Mouse (Mus musculus): ENCODE measurements around the gene Irf6.

Gene Irf6
- long read RNA-seq, experiment 1, result 0 reads
- long read RNA-seq, experiment 2, full-length matches to known transcripts, result 1 of 1 reads
- long read RNA-seq, experiment 2, partial matches to known transcripts, result 0 of 1 reads
- long read RNA-seq, experiment 2, other reads (novel, unspliced or antisense), result 0 of 1 reads

DNA sequence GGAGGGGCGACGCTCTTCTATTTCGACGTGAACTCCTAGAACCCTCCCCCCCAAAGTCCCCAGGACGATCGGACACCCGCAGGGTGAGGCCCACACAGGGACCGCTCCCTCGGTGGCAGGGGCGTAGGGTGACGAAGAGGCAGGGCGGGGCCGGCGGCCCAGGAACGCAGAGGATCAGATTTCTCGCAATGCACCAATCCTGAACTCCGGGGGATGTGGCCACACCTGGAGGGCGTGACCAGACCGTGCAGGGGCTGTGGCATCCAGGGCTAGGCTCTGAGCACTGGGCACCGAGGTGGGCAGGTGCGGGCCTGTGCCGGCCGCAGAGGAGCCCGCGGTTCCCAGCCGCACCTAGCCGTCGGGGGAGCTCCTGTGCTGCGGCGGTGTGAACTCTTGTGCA, at the start of gene Irf6:
Gene Irf6 (plus strand): TSS at position 240 of the 400 bp plus-strand sequence.
- intact Hi-C loops (cut with DNase I), result no loop called here

DNA sequence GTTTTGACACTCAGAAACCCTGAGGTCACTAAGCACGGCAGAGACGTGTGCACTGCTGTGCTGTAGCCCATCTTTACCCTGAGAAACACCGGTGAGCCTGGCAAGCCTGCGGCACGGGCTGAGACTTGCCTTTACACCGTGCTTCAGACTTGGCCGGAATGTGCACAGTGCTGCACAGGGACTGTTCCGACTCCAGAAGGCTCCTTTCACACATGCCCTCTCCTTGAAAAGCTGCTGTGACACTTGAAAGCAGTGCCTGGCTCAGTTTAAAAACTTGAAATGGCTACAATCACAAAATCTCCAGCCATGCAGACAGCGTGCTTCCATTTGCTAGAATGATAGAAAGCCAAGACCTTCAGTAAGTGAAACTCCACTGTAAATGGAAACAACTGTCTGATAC, 40.8 kb upstream of the Irf6 start:
- intact Hi-C loops (cut with DNase I), result no loop called here

DNA sequence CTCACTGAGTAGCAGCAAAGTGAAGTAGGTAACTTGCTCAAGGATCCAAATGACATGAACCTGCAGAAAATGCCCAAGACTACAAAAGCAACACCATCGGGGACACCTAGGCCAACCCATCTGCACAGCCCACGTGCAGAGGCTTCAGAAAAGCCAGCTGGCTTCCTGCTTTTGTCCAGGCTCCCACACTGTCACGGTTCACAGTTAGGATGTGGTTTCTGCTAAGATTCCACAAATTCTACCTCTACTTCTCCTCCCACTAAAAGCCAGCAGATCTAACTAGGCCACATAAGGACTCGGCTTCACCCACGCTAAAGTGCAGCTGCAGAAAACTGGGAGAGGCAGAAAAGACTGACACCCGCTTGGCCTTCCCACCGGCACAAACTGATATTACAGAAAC, 30.1 kb upstream of the Irf6 start:
- intact Hi-C loops (cut with DNase I), result loop anchor here (5.0 kb wide), 1 partner anchor 120 kb away; no protein-coding TSS in a partner anchor

DNA sequence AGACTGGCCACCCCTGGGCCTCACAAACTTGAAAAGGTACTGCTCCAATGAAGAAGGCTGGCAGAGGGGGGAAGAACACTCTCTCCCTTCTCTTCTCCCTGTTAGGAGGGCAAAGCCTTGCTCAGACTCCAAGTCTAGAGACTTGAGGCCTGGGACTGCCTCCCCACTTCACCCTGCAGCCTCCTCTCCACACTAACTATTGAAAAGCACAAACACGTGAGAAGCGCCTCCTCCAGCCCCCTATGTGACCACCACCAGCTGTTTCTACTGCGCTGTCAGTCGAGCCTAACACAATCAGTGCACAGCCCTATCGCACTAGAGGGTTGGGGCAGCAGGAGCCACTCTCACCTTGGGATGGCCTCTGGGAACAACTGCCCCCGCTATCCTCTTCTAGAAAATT, 29.6 kb upstream of the Irf6 start:
- intact Hi-C loops (cut with DNase I), result loop anchor here (5.0 kb wide), 1 partner anchor 121 kb away; no protein-coding TSS in a partner anchor

DNA sequence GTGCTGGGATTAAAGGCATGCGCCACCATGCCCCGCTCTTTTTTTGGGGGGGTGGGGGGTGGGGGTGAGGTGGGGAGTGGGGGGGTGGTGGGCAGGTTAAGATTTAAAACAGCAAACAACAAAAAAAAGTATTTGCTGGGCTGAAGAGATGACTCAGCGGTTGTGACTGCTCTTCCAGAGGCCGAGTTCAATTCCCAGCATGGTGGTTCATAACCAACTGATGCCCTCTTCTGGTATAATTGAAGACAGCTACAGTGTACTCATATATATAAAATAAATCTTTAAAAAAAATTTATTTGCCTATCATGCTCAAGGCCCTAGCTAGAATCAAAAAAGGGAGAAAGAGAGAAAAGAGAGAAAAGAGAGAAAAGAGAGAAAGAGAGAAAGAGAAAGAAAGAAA, 27.1 kb upstream of the Irf6 start:
- intact Hi-C loops (cut with DNase I), result no loop called here

DNA sequence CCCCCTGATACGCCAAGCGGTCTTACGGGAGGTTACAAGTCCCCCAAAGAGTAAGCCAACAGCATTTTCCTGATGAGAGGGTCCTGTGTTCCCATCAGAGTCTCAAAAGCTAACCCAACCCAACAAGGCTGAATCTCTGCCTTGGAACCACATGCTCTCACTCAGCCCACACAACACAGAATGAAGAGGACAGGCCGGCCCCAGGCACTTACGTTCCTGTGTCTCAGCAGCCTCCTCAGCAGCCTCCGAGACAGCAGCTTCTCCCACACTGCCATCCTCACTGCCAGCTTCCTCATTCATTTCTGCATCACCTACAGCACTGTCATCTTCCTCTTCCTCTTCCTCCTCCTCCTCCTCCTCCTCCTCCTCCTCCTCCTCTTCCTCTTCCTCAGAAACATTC, 24.9 kb upstream of the Irf6 start:
- intact Hi-C loops (cut with DNase I), result no loop called here

DNA sequence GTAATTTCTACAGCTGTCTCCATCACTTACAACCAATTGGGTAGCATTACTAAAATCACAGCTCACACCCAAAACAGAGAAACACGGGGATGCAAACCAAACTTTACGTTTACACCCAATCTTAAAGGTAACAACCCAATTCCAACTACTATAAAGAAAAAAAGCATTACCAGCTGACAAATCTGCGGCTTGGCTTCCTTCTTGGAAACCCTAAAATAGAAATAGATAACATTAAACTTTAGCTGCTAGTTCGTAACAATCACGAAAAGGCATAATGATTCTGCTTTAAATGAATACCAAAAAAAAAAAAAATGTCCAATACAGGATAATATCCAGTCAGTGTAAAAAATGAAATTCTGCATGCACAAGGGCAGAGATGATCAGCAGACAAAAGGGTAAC, 23.6 kb upstream of the Irf6 start:
- intact Hi-C loops (cut with DNase I), result no loop called here

DNA sequence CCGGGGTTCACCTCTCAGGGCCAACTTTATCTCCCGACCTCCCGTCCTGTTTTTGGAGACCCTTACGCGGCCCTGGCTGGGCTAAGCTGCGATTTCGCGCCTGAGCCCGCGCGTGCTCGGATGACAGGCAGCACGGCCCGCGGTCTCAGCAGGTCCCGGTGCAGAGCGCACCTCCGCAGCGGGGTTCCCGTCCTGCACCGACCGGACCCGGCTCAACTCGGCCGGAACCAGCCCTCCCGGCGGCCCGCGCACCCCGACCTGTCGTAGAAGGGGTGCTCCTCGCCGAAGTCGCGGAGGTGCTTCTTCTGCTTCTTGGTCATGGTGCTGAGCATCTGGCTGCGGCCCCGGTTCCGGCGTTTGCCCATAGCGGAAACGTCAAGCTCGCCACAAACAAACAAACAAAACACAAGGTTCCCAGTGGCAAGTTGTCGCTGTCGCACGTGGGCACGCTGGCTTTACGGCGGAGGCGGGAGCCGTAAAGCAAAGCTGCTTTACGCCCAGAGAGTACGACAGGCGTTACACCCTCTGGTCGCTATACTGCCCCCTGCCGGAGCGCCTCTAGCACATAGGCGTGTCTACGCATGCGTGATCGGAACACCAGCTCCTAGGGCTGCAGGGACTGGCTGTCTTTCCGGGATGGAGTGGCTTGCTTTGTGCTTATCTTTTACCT, 23.0 kb upstream of the Irf6 start, which contains the start of gene Diexf:
Gene Diexf (minus strand): TSS at position 487 of the 670 bp plus-strand sequence.
- intact Hi-C loops (cut with DNase I), result loop anchor here (5.0 kb wide), 1 partner anchor 42 kb away; no protein-coding TSS in a partner anchor

DNA sequence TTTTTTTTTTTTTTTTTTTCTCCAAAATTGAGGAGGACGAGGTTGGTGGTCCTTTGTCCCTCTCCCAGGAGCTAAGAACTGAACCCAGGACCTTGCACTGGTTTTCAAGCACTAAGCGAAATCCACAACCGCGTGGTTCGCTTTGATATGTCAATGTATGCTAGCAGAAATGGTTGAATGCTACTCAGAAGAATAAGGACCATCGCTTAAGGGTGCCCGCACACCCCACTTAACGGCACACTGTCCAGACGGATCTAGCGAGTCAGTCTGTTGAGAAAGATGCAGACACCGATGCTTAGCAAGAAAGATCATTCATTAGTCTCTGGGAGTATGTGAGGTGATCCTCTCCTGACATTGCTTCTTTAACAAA, 22.5 kb upstream of the Irf6 start:
- intact Hi-C loops (cut with DNase I), result loop anchor here (5.0 kb wide), 1 partner anchor 42 kb away; no protein-coding TSS in a partner anchor

DNA sequence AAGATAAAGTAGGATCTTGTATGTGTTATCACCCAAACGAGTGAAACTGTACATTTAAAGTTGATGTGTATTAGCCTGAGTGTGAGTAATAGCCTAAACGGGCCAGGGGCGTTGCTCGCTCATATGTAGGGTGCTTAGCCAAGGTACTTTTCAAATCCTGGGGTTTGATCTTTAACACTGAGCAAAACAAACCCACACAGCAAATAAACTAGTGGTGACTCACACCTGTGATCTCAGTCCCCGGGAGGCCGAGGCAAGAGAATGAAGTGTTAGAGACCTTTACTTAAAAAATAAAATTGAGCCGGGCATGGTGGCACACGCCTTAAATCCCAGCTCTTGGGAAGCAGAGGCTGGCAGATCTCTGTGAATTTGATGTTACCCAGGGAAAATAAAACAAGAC, 22.1 kb upstream of the Irf6 start:
- intact Hi-C loops (cut with DNase I), result loop anchor here (5.0 kb wide), 1 partner anchor 41 kb away; no protein-coding TSS in a partner anchor

DNA sequence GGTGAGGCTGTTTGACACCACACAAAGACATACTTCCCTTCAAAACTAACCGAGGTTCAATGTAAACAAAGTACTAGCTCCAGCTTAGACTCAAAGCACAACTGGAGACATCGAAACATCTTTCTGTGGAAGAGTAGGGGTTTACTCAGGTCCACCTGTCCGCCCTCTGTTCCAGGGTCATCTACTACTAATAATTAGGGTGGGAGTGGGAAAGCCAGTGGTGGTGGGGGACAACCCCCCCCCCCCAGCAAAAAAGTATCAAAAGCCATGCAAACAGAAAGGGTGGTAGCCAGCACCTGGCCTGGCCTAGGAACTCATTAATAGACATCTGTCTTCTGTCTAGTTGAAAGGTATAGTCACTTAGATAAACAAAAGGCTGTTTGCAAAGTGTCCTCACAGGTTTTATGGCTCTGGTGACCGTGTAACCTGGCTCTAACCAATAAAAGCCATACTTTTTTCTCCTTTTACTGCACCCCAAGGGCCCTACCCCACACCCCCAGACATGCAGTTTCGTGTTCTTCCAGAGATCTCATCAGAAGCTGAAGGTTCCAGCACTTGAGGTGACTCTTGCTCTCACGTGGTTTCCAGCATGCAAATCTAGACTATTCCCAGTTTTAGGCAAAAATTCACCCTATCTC, 21.5 kb upstream of the Irf6 start:
- intact Hi-C loops (cut with DNase I), result loop anchor here (5.0 kb wide), 1 partner anchor 41 kb away; no protein-coding TSS in a partner anchor

DNA sequence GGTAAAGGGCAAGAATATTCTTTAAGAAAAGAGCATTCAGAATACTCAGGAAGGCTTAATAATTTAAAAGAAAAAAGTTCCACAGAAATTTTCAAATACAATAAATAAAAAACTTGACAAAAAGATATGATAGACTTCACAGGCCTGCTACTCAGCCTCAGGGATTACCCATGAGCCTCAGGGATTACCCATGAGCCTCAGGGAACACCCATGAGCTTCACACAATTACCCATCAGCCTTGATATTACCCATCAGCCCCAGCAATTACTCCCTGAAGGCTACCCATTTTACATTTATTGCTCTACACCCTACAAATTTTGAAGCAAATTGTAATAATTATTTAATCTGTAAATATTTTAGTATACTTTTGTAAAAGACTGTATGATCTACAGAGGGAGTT, 20.5 kb upstream of the Irf6 start:
- intact Hi-C loops (cut with DNase I), result loop anchor here (5.0 kb wide), 1 partner anchor 40 kb away; no protein-coding TSS in a partner anchor

DNA sequence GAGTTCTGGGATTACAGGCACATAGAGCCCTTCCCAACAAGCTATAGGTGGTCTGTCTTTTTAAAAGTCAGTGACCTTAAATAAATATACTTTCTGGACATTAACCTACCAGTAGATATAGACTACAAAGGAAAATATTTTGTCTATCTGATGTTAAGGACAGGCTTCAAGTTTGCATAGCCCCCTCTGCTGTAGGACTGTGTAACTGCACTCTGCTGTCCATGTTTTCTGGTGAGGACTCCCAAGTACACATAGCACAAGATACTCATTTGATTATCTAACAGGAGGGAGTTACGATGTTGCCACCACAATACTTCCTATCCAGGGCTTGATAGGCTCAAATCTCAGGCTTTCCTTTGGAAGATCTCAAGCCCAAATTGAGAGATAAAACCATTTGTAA, 19.2 kb upstream of the Irf6 start:
- intact Hi-C loops (cut with DNase I), result loop anchor here (5.0 kb wide), 1 partner anchor 39 kb away; no protein-coding TSS in a partner anchor

DNA sequence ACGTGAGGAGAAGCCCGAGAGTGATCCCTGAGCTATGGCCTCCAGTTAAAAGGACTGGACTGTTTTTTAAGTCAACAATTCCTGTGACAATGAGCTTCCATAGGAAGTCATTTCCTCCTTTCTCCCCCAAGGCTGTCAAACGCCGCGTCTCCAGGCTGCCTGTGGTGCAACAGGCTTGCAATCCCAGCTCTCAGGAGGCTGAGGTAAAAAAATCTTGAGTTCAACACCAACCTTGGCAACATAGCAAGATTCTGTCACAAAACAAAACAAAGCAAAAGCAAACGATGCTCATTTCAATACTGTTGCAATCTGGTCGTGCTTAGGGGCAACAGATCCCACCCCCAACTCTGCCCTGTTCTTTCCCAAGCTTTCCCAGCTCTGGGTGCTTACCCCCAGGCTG, 14.8 kb upstream of the Irf6 start:
- intact Hi-C loops (cut with DNase I), result no loop called here

DNA sequence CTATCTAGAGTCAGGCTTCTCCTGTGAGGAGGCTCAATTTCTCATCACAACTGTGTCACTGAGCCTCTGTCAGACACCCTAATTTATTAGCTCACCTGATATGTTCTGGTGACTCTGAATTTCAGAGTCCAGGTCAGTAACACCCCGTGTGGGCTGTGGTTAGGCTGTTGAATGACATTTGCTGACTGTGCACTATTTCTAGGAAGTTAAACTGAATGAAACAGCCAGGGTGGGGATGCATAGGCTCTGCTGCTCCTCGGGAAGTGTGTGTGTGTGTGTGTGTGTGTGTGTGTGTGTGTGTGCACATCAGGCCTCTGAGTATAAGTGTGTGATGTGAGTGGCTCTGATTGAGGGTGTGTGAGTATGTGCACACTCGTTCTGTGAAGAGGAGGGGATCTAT, 14.2 kb upstream of the Irf6 start:
- intact Hi-C loops (cut with DNase I), result no loop called here

DNA sequence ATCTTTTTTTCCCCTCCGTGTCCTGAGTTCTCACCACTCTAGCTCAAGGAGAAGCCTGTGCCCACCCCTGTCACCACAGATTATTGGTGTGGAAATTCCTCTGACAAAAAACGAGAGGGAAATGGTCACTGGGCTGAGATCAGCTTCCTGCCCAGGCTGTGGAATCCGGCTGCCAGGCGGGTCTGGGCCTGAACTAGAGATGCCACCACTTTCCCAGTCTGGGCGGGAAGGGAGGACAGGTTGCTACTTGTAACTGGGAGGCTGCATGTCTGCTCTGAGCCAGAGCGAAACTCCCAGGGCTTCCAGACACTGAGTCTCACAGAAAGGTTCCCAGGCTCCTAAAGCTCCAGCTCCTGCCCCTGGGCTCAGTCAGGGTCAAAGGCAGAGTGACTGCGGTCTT, 11.8 kb upstream of the Irf6 start:
- intact Hi-C loops (cut with DNase I), result no loop called here

DNA sequence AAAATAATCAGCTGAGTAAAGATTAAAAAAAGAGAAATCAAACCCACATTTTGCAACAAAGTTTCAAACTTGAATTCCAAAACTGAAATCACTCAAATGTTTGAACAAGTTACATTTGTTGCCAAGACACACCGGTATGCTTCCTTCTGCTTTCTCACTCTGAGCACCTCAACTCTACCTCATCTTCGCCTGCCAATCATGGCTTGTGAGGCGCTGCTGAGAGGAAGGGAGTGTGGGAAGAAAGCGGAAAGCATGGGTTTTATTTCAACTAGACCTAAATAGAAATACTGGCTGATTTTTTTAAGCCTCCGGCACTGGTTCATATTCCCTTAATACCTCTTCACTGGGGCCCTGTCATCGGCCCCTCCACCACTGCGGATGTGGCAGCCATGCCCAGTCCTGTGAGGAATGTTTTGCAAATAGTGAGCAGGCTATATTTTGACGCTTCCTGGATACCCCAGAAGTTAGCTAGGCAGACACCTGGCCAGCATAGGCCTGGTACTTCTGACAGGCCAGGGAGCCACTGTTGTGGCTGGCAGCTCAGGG, 10.3 kb upstream of the Irf6 start:
- intact Hi-C loops (cut with DNase I), result no loop called here

DNA sequence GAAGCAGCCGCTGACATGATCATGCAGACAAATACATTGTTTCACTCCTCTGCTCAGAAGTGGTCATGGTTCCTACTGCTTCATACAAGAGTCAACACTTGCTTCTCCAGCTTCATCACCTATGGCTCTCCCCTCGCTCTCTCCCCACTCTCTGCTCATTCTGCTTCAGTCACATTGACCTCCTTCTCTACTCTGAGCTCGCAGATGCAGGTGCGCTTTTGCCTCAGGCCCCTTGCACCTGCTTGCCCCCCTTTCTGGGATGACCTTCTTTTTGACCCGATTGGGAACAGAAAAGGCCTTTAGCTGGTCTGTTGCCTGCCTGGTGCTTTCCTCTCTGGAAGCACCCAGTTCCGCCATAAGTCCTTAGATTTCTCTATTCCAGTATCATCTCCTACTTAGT, 8.4 kb upstream of the Irf6 start:
- intact Hi-C loops (cut with DNase I), result no loop called here

DNA sequence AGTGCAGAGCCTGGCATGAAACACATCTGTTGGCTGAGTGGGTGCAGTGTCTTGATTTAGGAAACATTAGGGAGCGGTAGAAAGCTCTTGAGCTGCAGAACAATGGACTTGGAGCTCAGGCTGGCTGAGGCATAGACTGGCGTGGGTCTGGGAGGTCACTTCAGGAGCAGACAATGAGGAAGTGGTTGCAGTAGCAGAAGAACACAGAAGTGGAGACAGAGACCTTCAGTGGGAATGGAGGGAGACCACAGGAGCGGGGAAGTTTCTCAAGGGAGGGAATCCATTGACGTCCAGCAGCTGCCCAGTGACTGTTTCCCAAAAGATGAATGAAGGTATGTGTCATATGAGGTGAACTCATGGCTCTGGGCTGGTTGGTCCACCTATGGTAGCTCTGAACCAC, 7.8 kb upstream of the Irf6 start:
- intact Hi-C loops (cut with DNase I), result no loop called here

DNA sequence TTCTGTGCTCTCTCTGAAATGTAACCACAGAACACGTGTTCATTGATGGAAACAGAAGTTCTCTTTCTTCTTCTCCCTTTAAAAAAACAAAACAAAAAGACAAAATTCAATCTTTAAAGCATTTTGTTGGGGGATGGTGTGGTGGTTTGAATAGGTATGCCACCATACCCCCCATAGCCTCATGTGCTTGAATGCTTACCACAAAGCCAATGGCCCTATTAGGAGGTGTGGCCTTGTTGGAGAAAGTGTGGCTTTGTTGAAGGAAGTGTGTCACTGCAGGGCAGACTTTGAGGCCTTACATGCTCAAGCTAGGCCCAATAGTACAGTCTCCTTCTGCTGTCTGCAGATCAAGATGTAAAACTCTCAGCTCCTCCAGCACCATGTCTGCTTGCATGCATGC, 6.5 kb upstream of the Irf6 start:
- intact Hi-C loops (cut with DNase I), result no loop called here

DNA sequence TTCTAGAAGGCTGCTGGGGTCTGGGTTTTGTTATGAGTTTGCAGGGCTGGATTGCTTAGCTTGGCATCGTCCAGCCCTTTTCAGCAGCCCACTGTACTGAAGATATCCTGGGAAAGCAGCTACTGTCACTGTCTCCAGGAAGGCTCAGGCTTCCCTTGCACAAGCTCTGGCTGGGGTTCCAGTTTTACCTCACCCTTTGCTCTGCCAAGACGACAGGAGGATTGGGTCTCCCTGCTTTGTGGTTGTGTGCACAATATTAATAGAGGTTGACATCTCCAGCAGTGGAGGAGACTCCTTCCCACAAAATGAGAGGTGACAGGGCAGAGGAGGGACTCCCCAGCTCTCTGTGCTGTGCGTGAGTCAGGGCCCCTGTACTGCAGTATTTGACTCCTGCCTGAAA, 3.7 kb upstream of the Irf6 start:
- intact Hi-C loops (cut with DNase I), result no loop called here

DNA sequence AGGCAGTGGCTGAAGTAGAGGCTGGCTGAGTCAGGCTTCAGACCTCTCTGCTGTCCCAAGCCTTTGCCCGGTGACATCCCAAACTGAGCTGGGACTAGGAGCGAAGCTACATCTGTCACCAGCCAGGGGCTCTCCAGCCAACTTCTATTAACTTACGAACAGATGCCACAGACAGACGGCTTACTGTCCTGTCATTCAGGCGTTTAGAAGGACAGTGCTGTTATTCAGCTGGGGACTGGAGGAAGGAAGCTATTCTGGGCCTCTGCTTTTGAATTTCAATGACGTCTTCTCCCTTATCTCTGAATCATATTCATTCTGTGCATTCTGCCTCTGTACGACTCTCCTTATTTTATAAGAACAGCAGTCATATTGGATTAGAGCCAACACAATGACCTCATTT, 1.8 kb upstream of the Irf6 start:
- intact Hi-C loops (cut with DNase I), result no loop called here

All from adrenal gland (tissue).